Mouse (Mus musculus) small intestine, adult 2 months (tissue): Measurements from ENCODE around the gene Borcs8. TPM values are rescaled to one million over a fixed set of nuclear protein-coding genes. Genes with fewer than 3 reads are reported as not detected.

Experiments
- H3K27ac ChIP-seq: fragments of 200-500 bp; 2 replicates; pipeline ENCODE4 v1.5.1; 2012; ENCODE audit warnings: low read depth, low read length, control low read depth, inconsistent platforms; ENCODE audit not compliant: insufficient read depth
- H3K27me3 ChIP-seq: fragments of 200-500 bp; 2 replicates; pipeline ENCODE4 v1.6.1; 2012; ENCODE audit warnings: mild to moderate bottlenecking, moderate library complexity, low read length, inconsistent platforms; ENCODE audit not compliant: control insufficient read depth, insufficient read depth
- H3K36me3 ChIP-seq: fragments of 200-500 bp; 2 replicates; pipeline ENCODE4 v1.6.1; 2012; ENCODE audit warnings: mild to moderate bottlenecking, low read length, control low read depth, inconsistent platforms; ENCODE audit not compliant: control insufficient read depth, insufficient read depth
- H3K4me1 ChIP-seq: fragments of 200-500 bp; 2 replicates; pipeline ENCODE4 v1.6.1; 2012; ENCODE audit warnings: low read length, inconsistent platforms, mixed read lengths; ENCODE audit not compliant: control insufficient read depth, insufficient read depth, insufficient read length
- H3K4me3 ChIP-seq: fragments of 200-500 bp; 2 replicates; pipeline ENCODE4 v1.5.1; 2012; ENCODE audit warnings: low read depth, mild to moderate bottlenecking, control low read depth, inconsistent platforms, low read length, moderate library complexity
- CTCF ChIP-seq: fragments of 200-500 bp; IDR thresholded peaks from 2 replicates; pipeline ENCODE4 v1.5.1; 2012; ENCODE audit warnings: low read depth, mild to moderate bottlenecking, control low read depth, inconsistent platforms, low read length, moderate library complexity, mixed read lengths; ENCODE audit not compliant: insufficient replicate concordance, insufficient read length; ENCODE audit errors: extremely low read depth
- POLR2A ChIP-seq: fragments of 200-500 bp; IDR thresholded peaks from 2 replicates; pipeline ENCODE4 v1.6.1; 2012; ENCODE audit warnings: low read depth, mild to moderate bottlenecking, control low read depth, inconsistent platforms, low read length, moderate library complexity
- WGBS: fragments of 180-500 bp; shearing (Covaris S2); methylation state at CpG from one replicate; pipeline ENCODE4 v1.1.7; 2018; 5-methylcytosine and 5-hydroxymethylcytosine counted together
- polyA plus RNA-seq: library from polyadenylated mRNA; depleted of rRNA; stranded (reverse); fragments of >200 nt; gene quantifications from 2 replicates; pipeline ENCODE4 v1.2.3, GENCODE M21; 2012

Gene Borcs8
- polyA plus RNA-seq, 1 experiment: 83.7 TPM

GRCm38 (mm10) chr8:70152537-70153257 lies 13.4 kb downstream of the Borcs8 start:
- H3K27me3 ChIP-seq: no peaks in the 10 kb centered on the region
- 6% methylated on average over 21 of the region's 22 CpGs for WGBS
- TF ChIP-seq CTCF (no peak), POLR2A (no peak)
- peaks cover 5% of the 10 kb centered on the region for H3K4me1 ChIP-seq
- no peak overlapping the region for H3K27ac ChIP-seq
- H3K36me3 ChIP-seq: no peaks in the 10 kb centered on the region
- H3K4me3 ChIP-seq: no peak overlapping the region

GRCm38 (mm10) chr8:70157240-70157800 lies 18.0 kb downstream of the Borcs8 start:
- peaks cover 10% of the 10 kb centered on the region for H3K4me1 ChIP-seq
- 89% methylated on average over 1 of the region's 1 CpGs for WGBS
- no peak overlapping the region for H3K27ac ChIP-seq
- TF ChIP-seq CTCF (no peak), POLR2A (no peak)
- H3K4me3 ChIP-seq: no peak overlapping the region
- H3K27me3 ChIP-seq: peaks cover 10% of the 10 kb centered on the region; the same call in 1 of the 2 replicates
- H3K36me3 ChIP-seq: no peaks in the 10 kb centered on the region

DNA sequence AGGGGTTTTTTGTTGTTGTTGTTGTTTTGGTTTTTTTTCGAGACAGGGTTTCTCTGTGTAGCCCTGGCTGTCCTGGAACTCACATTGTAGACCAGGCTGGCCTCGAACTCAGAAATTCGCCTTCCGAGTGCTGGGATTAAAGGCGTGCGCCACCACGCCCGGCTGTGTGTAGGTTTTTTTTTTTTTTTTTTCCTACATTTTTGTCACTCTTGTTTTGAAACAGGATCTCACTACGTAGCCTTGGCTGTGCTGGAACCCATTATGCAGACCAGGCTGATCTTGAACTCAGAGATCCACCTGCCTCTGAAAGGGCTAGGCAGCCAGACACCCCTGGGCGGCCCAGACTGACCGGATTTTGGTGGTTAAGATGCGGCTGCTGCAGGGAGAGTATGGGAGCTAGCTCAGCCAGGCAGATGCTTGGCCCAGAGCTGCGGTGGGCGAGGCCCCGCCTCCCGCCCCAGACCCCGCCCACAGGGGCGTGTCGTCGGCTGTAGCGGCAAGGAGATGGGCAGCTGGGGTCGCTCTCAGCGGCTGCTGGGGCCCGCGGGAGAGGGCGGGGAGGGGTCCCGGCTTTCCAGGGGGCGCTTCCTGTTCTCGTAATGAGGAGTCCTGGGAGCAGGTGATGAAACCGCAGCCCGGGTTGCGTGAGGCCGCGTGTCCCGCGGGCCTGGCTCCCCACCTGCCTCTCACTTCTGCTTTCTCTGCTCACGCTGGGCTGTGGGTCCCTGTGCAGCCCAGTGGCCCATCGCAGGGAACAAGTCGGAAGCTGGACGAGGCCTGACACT lies 19.0 kb downstream of the Borcs8 start:
- Histone ChIP-seq H3K36me3 (no peaks in the 10 kb centered on the region), H3K4me3 (peak overlapping the region; percentile 46), H3K27ac (no peak overlapping the region), H3K27me3 (peaks cover 10% of the 10 kb centered on the region; the same call in 1 of the 2 replicates), H3K4me1 (peaks cover 7% of the 10 kb centered on the region)
- no peak for TF ChIP-seq POLR2A
- no peak for TF ChIP-seq CTCF
- WGBS: 11% methylated on average over 40 of the region's 40 CpGs

GRCm38 (mm10) chr8:70159211-70159610 lies 19.9 kb downstream of the Borcs8 start:
- Histone ChIP-seq H3K27me3 (peaks cover 10% of the 10 kb centered on the region; the same call in 1 of the 2 replicates), H3K4me3 (no peak overlapping the region), H3K4me1 (peaks cover 7% of the 10 kb centered on the region), H3K36me3 (no peaks in the 10 kb centered on the region), H3K27ac (no peak overlapping the region)
- TF ChIP-seq POLR2A (no peak), CTCF (no peak)
- 64% methylated on average over 4 of the region's 4 CpGs for WGBS

- Histone ChIP-seq H3K4me1 (peaks cover 7% of the 10 kb centered on the region), H3K4me3 (no peak overlapping the region), H3K27me3 (peaks cover 10% of the 10 kb centered on the region; the same call in 1 of the 2 replicates), H3K36me3 (no peaks in the 10 kb centered on the region), H3K27ac (no peak overlapping the region)
- 57% methylated on average over 13 of the region's 13 CpGs for WGBS
- no peak for TF ChIP-seq POLR2A
- TF ChIP-seq CTCF: no peak
These were observed 20.7 kb downstream of the Borcs8 start for GRCm38 (mm10) chr8:70160015-70160414.

DNA sequence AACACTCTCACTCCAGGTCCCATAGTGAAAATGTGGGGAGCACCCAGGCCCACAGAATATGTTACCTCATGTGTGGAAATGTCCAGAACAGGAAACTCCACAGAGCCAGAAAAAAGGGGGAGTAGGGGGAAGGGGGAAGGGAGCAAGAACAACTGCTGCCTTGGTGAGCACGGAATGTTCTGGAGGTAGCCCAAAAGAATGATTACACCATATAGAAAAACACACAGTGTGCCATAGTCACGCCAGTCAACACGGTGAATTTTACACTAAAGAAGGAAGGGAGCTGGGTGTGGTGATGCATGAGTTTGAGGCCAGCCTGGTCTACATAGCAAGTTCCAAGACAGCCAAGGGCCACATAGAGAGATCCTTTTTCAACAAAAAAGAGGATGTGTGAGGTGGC lies 24.0 kb downstream of the Borcs8 start:
- peaks cover 13% of the 10 kb centered on the region; the same call in 1 of the 2 replicates for H3K27me3 ChIP-seq
- peaks cover 8% of the 10 kb centered on the region; the same call in 1 of the 2 replicates for H3K4me1 ChIP-seq
- H3K4me3 ChIP-seq: no peak overlapping the region
- H3K36me3 ChIP-seq: no peaks in the 10 kb centered on the region
- TF ChIP-seq POLR2A (no peak), CTCF (no peak)
- WGBS: 71% methylated on average over 3 of the region's 3 CpGs
- no peak overlapping the region for H3K27ac ChIP-seq

GRCm38 (mm10) chr8:70166504-70167110 lies 27.3 kb downstream of the Borcs8 start:
- Histone ChIP-seq H3K27ac (no peak overlapping the region), H3K27me3 (0 out of 2 replicates have a peak, but pooled peaks cover 3% of the 10 kb centered on the region), H3K36me3 (no peaks in the 10 kb centered on the region), H3K4me3 (peak overlapping the region; percentile 44), H3K4me1 (peaks cover 16% of the 10 kb centered on the region)
- 3% methylated on average over 21 of the region's 21 CpGs for WGBS
- TF ChIP-seq POLR2A (no peak), CTCF (peak; percentile 90)
